Mouse (Mus musculus): ENCODE measurements at regions not wholly inside any gene's neighbourhood (a gene's known extent, or its start where the extent isn't known, plus 50 kb on each side); places are given as distances from the start of the nearest gene placed in this dataset.
"Not testable (repeated sequence)": the region's sequence is repeated elsewhere in the genome, so short reads cannot be mapped to it uniquely, and the experiment has no call there.

GRCm38 (mm10) chr3:22306624-22307023, 230.2 kb downstream of the Tbl1xr1 start:
- no peak for ATAC-seq (replicated peaks; ENCODE audit: insufficient number of reproducible peaks, low FRiP score, low TSS enrichment, low read depth)
- no peak overlapping the region for H3K4me3 ChIP-seq (ENCODE audit: low read depth, low read length)
- H3K36me3 ChIP-seq (replicated peaks; ENCODE audit: control insufficient read depth, insufficient read depth, low read depth, low read length), result no peaks in the 10 kb centered on the region
- no peak overlapping the region for H3K27ac ChIP-seq (replicated peaks; ENCODE audit: low read depth, low read length)
- no peaks in the 10 kb centered on the region for H3K27me3 ChIP-seq (ENCODE audit: control insufficient read depth, insufficient read depth, low read length)
- peak; percentile 22 for DNase-seq (ENCODE audit: low spot score)
- no peak overlapping the region for H3K9ac ChIP-seq (replicated peaks; ENCODE audit: low read length)
- no peaks in the 10 kb centered on the region for H3K4me1 ChIP-seq (ENCODE audit: control insufficient read depth, insufficient read depth, low read length)
- H3K4me2 ChIP-seq (ENCODE audit: low read depth, low read length), result no peak overlapping the region
- no peaks in the 10 kb centered on the region for H3K9me3 ChIP-seq (replicated peaks; ENCODE audit: control insufficient read depth, low read length)
- WGBS, result 81% methylated on average over 4 of the region's 4 CpGs

- H3K9me3 ChIP-seq (replicated peaks; ENCODE audit: control insufficient read depth, low read length), result no peaks in the 10 kb centered on the region
- H3K4me2 ChIP-seq (ENCODE audit: low read depth, low read length), result no peak overlapping the region
- ATAC-seq (replicated peaks; ENCODE audit: insufficient number of reproducible peaks, low FRiP score, low TSS enrichment, low read depth), result peak; percentile 39; the same call in 1 of the 2 replicates
- WGBS, result 13% methylated on average over 4 of the region's 4 CpGs
- no peak overlapping the region for H3K27ac ChIP-seq (replicated peaks; ENCODE audit: low read depth, low read length)
- H3K36me3 ChIP-seq (replicated peaks; ENCODE audit: control insufficient read depth, insufficient read depth, low read depth, low read length), result no peaks in the 10 kb centered on the region
- H3K27me3 ChIP-seq (ENCODE audit: control insufficient read depth, insufficient read depth, low read length), result no peaks in the 10 kb centered on the region
- DNase-seq (ENCODE audit: low spot score), result peak; percentile 82
- H3K9ac ChIP-seq (replicated peaks; ENCODE audit: low read length), result no peak overlapping the region
- no peaks in the 10 kb centered on the region for H3K4me1 ChIP-seq (ENCODE audit: control insufficient read depth, insufficient read depth, low read length)
- no peak overlapping the region for H3K4me3 ChIP-seq (ENCODE audit: low read depth, low read length)
Observed at GRCm38 (mm10) chr3:22308962-22309361, 232.5 kb downstream of the Tbl1xr1 start.

GRCm38 (mm10) chr3:22316466-22317185, 240.2 kb downstream of the Tbl1xr1 start:
- 75% methylated on average over 10 of the region's 10 CpGs for WGBS
- Histone ChIP-seq H3K27ac (replicated peaks; ENCODE audit: low read depth, low read length) (no peak overlapping the region), H3K9ac (replicated peaks; ENCODE audit: low read length) (no peak overlapping the region), H3K4me1 (ENCODE audit: control insufficient read depth, insufficient read depth, low read length) (no peaks in the 10 kb centered on the region), H3K36me3 (replicated peaks; ENCODE audit: control insufficient read depth, insufficient read depth, low read depth, low read length) (no peaks in the 10 kb centered on the region), H3K4me3 (ENCODE audit: low read depth, low read length) (no peak overlapping the region), H3K9me3 (replicated peaks; ENCODE audit: control insufficient read depth, low read length) (no peaks in the 10 kb centered on the region), H3K4me2 (ENCODE audit: low read depth, low read length) (no peak overlapping the region), H3K27me3 (ENCODE audit: control insufficient read depth, insufficient read depth, low read length) (no peaks in the 10 kb centered on the region)
- ATAC-seq (replicated peaks; ENCODE audit: insufficient number of reproducible peaks, low FRiP score, low TSS enrichment, low read depth) (no peak), DNase-seq (ENCODE audit: low spot score) (no peak)

- not testable (repeated sequence) for H3K4me3 ChIP-seq (ENCODE audit: low read depth, low read length); H3K4me1 ChIP-seq (ENCODE audit: control insufficient read depth, insufficient read depth, low read length); ATAC-seq (replicated peaks; ENCODE audit: insufficient number of reproducible peaks, low FRiP score, low TSS enrichment, low read depth); H3K9me3 ChIP-seq (replicated peaks; ENCODE audit: control insufficient read depth, low read length); DNase-seq (ENCODE audit: low spot score); H3K27ac ChIP-seq (replicated peaks; ENCODE audit: low read depth, low read length); H3K27me3 ChIP-seq (ENCODE audit: control insufficient read depth, insufficient read depth, low read length); H3K9ac ChIP-seq (replicated peaks; ENCODE audit: low read length); H3K36me3 ChIP-seq (replicated peaks; ENCODE audit: control insufficient read depth, insufficient read depth, low read depth, low read length); H3K4me2 ChIP-seq (ENCODE audit: low read depth, low read length)
- WGBS, result 97% methylated on average over 1 of the region's 1 CpGs
Observed at GRCm38 (mm10) chr3:22320425-22320824, 244.0 kb downstream of the Tbl1xr1 start.

GRCm38 (mm10) chr3:22331240-22331639, 254.8 kb downstream of the Tbl1xr1 start:
- Histone ChIP-seq H3K4me1 (ENCODE audit: control insufficient read depth, insufficient read depth, low read length) (no peaks in the 10 kb centered on the region), H3K36me3 (replicated peaks; ENCODE audit: control insufficient read depth, insufficient read depth, low read depth, low read length) (no peaks in the 10 kb centered on the region), H3K27me3 (ENCODE audit: control insufficient read depth, insufficient read depth, low read length) (no peaks in the 10 kb centered on the region), H3K27ac (replicated peaks; ENCODE audit: low read depth, low read length) (no peak overlapping the region), H3K9ac (replicated peaks; ENCODE audit: low read length) (no peak overlapping the region), H3K9me3 (replicated peaks; ENCODE audit: control insufficient read depth, low read length) (no peaks in the 10 kb centered on the region), H3K4me3 (ENCODE audit: low read depth, low read length) (no peak overlapping the region), H3K4me2 (ENCODE audit: low read depth, low read length) (no peak overlapping the region)
- ATAC-seq (replicated peaks; ENCODE audit: insufficient number of reproducible peaks, low FRiP score, low TSS enrichment, low read depth) (no peak), DNase-seq (ENCODE audit: low spot score) (no peak)
- WGBS, result 52% methylated on average over 1 of the region's 1 CpGs

Measured in embryonic facial prominence, embryonic 11.5 days (tissue).